Mouse (Mus musculus): ENCODE results near the gene Olfr463. TPM values are rescaled to one million over a fixed set of nuclear protein-coding genes. Genes with fewer than 3 reads are reported as not detected.
A peak's percentile ranks its signal among the peaks of the same experiment; 100 is the strongest.

The Olfr463 gene
- total and polyA plus RNA-seq, 2 experiments from 2014 or later, result not detected

DNA sequence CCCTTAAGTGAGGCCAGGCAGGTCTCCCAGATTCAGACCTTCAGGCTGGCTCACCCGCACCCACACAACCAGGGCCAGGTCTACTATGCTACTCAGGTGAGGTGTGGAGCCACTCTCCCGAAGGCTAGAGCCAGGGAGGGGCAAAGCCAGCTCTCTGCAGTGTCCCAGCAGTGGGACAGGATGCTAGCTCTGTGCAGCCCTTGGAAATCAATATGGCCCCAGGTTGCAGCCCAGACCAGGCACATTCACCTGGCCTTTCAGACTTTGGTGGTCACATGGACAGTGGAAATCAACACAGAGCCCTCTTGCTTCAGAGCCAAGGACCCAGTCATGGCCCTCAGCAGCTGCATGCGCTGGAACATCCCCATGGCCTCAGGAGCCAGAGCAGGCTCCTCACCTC lies 7.1 kb upstream of the Olfr463 start:
- H3K36me3 ChIP-seq (ENCODE audit: insufficient read depth, low read length), result no peaks in the 10 kb centered on the region
- H3K4me3 ChIP-seq (ENCODE audit: low read length), result no peak overlapping the region
- DNase-seq (ENCODE audit: low spot score), result no peak
- no peaks in the 10 kb centered on the region for H3K4me1 ChIP-seq (ENCODE audit: insufficient read depth, low read length)
- no peak overlapping the region for H3K4me2 ChIP-seq (ENCODE audit: low read depth, low read length)
- 86% methylated on average over 3 of the region's 3 CpGs for WGBS
- H3K27me3 ChIP-seq (ENCODE audit: insufficient read depth, low read length), result no peaks in the 10 kb centered on the region
- no peak overlapping the region for H3K9ac ChIP-seq (replicated peaks; ENCODE audit: low read length)
- no peak for TF ChIP-seq CTCF (IDR thresholded peaks at IDR 0.05; ENCODE audit: low read depth)
- no peaks in the 10 kb centered on the region for H3K9me3 ChIP-seq (ENCODE audit: low read length)
- no peak for ATAC-seq
- H3K27ac ChIP-seq, result no peak overlapping the region

DNA sequence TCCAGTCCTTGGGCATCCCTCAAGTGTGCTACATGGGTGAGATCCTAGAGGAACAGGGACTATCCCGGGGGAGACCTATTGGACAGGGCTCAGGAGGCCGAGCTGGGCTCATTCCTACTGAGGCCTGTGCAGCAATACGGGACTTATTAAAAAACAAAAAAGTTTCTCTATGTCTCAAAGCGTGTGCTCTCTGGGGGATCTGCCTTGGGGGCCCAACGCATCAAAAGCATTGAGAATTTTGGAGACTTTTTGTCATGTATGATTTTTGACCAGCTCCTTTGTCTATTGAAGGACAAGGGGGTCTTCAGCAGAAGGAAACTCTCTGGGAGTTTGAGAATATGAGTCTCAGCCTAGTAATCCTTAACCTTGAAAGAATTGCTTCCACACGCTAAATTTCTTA lies 5.0 kb downstream of the Olfr463 start, which contains the start of gene Olfr462:
Olfr462 (minus strand) TSS at position 101 of the 400 bp plus-strand sequence.
- 91% methylated on average over 6 of the region's 6 CpGs for WGBS
- Histone ChIP-seq H3K9ac (replicated peaks; ENCODE audit: low read length) (no peak within 1 kb of the TSS), H3K4me1 (ENCODE audit: insufficient read depth, low read length) (no peaks in the 10 kb centered on the region), H3K27ac (no peak within 1 kb of the TSS), H3K4me2 (ENCODE audit: low read depth, low read length) (no peak within 1 kb of the TSS), H3K36me3 (ENCODE audit: insufficient read depth, low read length) (no peaks in the 10 kb centered on the region), H3K4me3 (ENCODE audit: low read length) (no peak within 1 kb of the TSS), H3K9me3 (ENCODE audit: low read length) (no peaks in the 10 kb centered on the region), H3K27me3 (ENCODE audit: insufficient read depth, low read length) (no peaks in the 10 kb centered on the region)
- DNase-seq (ENCODE audit: low spot score) (no peak), ATAC-seq (no peak)
- no peak for TF ChIP-seq CTCF (IDR thresholded peaks at IDR 0.05; ENCODE audit: low read depth)

DNA sequence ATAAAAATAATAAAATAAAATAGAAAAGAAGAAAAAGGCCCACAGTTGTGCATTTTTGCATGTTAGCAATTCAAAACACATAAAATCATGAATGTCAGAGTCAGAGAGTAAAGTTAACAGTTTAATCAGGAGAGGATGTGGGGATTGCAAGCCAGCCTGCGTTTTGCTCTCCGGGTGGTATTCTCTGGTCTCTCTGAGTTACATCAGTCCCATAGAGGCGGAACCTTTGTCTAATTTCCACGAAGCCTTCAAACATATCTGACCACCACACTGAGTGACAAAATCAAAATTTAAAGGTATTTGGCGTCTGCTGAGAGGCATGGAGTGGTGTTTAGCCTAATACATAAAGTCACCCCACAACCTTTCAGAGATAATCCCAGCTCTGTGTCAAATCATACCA lies 12.3 kb downstream of the Olfr463 start:
- no peaks in the 10 kb centered on the region for H3K9me3 ChIP-seq (ENCODE audit: low read length)
- H3K36me3 ChIP-seq (ENCODE audit: insufficient read depth, low read length), result no peaks in the 10 kb centered on the region
- ATAC-seq, result no peak
- H3K4me2 ChIP-seq (ENCODE audit: low read depth, low read length), result no peak overlapping the region
- H3K27me3 ChIP-seq (ENCODE audit: insufficient read depth, low read length), result no peaks in the 10 kb centered on the region
- 81% methylated on average over 5 of the region's 5 CpGs for WGBS
- no peak overlapping the region for H3K27ac ChIP-seq
- no peaks in the 10 kb centered on the region for H3K4me1 ChIP-seq (ENCODE audit: insufficient read depth, low read length)
- H3K9ac ChIP-seq (replicated peaks; ENCODE audit: low read length), result no peak overlapping the region
- H3K4me3 ChIP-seq (ENCODE audit: low read length), result no peak overlapping the region
- no peak for DNase-seq (ENCODE audit: low spot score)
- no peak for TF ChIP-seq CTCF (IDR thresholded peaks at IDR 0.05; ENCODE audit: low read depth)

DNA sequence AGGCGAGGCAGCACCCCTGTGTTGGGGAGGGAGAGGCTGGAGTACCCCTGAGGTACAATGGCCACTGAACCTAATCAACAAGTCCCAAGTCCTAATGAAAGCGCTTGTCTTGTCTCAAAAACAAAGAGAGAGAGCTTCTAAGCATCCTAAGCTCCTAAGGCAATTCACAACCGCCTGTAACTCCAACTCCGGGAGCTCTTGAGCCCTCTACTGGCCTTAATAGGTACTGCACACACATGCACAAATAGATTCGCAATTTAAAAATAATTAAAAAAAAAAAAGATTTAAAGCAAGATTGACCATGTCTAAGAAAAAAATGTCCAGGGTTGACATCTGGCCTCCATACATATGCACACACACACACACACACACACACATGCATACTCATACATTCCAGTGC lies 13.7 kb downstream of the Olfr463 start:
- no peak overlapping the region for H3K4me3 ChIP-seq (ENCODE audit: low read length)
- ATAC-seq (no peak), DNase-seq (ENCODE audit: low spot score) (peak; percentile 54)
- H3K4me1 ChIP-seq (ENCODE audit: insufficient read depth, low read length), result no peaks in the 10 kb centered on the region
- no peak overlapping the region for H3K4me2 ChIP-seq (ENCODE audit: low read depth, low read length)
- H3K36me3 ChIP-seq (ENCODE audit: insufficient read depth, low read length), result no peaks in the 10 kb centered on the region
- H3K9ac ChIP-seq (replicated peaks; ENCODE audit: low read length), result no peak overlapping the region
- H3K27me3 ChIP-seq (ENCODE audit: insufficient read depth, low read length), result no peaks in the 10 kb centered on the region
- TF ChIP-seq CTCF (IDR thresholded peaks at IDR 0.05; ENCODE audit: low read depth), result peak; percentile 74
- no peak overlapping the region for H3K27ac ChIP-seq
- no peaks in the 10 kb centered on the region for H3K9me3 ChIP-seq (ENCODE audit: low read length)
- 52% methylated on average over 5 of the region's 5 CpGs for WGBS

DNA sequence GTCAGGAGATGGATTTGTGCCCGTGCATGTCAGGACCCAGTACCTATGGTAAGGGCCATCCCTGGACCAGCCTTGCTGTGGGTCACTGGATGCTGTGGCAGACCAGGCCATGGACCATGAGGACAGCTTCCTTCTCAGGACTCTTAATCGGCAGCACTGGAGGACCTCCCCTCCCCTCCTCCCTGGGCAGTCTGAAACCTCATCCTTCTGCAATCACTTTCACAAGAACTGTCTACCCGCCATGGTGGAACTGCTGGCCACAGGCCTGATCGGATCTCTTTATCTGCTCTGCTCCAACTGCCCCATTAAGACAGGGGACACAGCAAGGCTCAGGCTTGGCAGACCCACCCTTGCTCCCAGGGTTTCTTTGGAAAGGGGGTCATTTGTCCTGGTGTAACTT lies 15.5 kb downstream of the Olfr463 start:
- WGBS, result 82% methylated on average over 4 of the region's 4 CpGs
- DNase-seq (ENCODE audit: low spot score) (no peak), ATAC-seq (no peak)
- H3K9ac ChIP-seq (replicated peaks; ENCODE audit: low read length), result no peak overlapping the region
- TF ChIP-seq CTCF (IDR thresholded peaks at IDR 0.05; ENCODE audit: low read depth), result no peak
- no peaks in the 10 kb centered on the region for H3K9me3 ChIP-seq (ENCODE audit: low read length)
- H3K27me3 ChIP-seq (ENCODE audit: insufficient read depth, low read length), result no peaks in the 10 kb centered on the region
- H3K36me3 ChIP-seq (ENCODE audit: insufficient read depth, low read length), result no peaks in the 10 kb centered on the region
- no peak overlapping the region for H3K4me3 ChIP-seq (ENCODE audit: low read length)
- H3K27ac ChIP-seq, result no peak overlapping the region
- no peaks in the 10 kb centered on the region for H3K4me1 ChIP-seq (ENCODE audit: insufficient read depth, low read length)
- no peak overlapping the region for H3K4me2 ChIP-seq (ENCODE audit: low read depth, low read length)

DNA sequence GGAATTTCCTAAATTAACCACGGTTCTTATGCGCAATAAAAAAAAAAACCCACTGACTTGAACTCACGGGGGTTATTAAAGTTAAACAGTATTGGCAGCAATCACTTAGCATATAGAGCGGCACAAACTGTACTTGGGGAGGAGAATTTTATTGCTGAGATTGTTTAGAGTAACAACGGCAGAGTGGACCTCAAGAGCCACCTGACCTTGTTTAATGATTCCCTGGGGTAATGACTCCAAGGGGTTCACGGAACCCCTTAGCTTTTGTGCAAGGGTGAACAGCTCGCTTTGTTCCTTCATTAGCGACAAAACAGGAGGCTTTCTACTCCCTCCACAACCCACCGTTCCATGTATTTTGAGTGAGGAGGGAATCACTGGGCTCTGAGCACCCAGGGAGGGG lies 17.4 kb downstream of the Olfr463 start:
- Histone ChIP-seq H3K4me3 (ENCODE audit: low read length) (no peak overlapping the region), H3K27ac (no peak overlapping the region), H3K9ac (replicated peaks; ENCODE audit: low read length) (no peak overlapping the region), H3K36me3 (ENCODE audit: insufficient read depth, low read length) (no peaks in the 10 kb centered on the region), H3K9me3 (ENCODE audit: low read length) (no peaks in the 10 kb centered on the region), H3K27me3 (ENCODE audit: insufficient read depth, low read length) (no peaks in the 10 kb centered on the region), H3K4me1 (ENCODE audit: insufficient read depth, low read length) (no peaks in the 10 kb centered on the region), H3K4me2 (ENCODE audit: low read depth, low read length) (no peak overlapping the region)
- no peak for DNase-seq (ENCODE audit: low spot score)
- 67% methylated on average over 9 of the region's 9 CpGs for WGBS
- no peak for TF ChIP-seq CTCF (IDR thresholded peaks at IDR 0.05; ENCODE audit: low read depth)
- ATAC-seq, result no peak

DNA sequence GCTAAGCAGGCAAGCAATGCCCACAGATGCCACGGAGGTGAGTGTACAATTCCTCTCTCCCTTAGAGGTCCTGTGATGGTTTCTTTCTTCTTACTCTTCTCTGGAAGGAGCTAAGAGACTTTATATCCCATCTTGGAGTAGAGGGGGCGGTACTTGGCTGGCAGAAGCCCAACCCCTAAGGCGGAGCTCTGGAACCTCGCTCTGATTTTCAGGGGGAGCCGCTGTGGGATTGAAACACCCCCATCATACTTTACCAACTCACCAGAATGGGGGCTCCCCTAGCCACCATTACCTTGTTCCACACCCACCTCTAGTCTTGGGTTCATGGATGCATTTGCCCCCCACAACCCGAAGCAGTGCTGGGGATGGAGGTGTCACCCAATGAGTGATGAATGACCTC lies 21.8 kb downstream of the Olfr463 start, which contains the start of gene Epx:
Epx (minus strand) TSS at position 101 of the 400 bp plus-strand sequence.
- Histone ChIP-seq H3K36me3 (ENCODE audit: insufficient read depth, low read length) (no peaks in the 10 kb centered on the region), H3K27me3 (ENCODE audit: insufficient read depth, low read length) (no peaks in the 10 kb centered on the region), H3K9me3 (ENCODE audit: low read length) (no peaks in the 10 kb centered on the region), H3K9ac (replicated peaks; ENCODE audit: low read length) (no peak within 1 kb of the TSS), H3K27ac (no peak within 1 kb of the TSS), H3K4me3 (ENCODE audit: low read length) (no peak within 1 kb of the TSS), H3K4me2 (ENCODE audit: low read depth, low read length) (no peak within 1 kb of the TSS), H3K4me1 (ENCODE audit: insufficient read depth, low read length) (no peaks in the 10 kb centered on the region)
- WGBS, result 76% methylated on average over 6 of the region's 6 CpGs
- no peak for TF ChIP-seq CTCF (IDR thresholded peaks at IDR 0.05; ENCODE audit: low read depth)
- ATAC-seq (no peak), DNase-seq (ENCODE audit: low spot score) (no peak)
